Mouse (Mus musculus): Measurements from ENCODE around the gene Olfr412. TPM values are rescaled to one million over a fixed set of nuclear protein-coding genes. Genes with fewer than 3 reads are reported as not detected.

Gene Olfr412
- polyA plus RNA-seq, 1 experiment from 2014 or later = not detected

Other genes starting within 250 kb of the Olfr412 start
- gene Olfr401, start 248.4 kb upstream of the Olfr412 start, polyA plus RNA-seq (2016; fragmentation: Nextera tagmentation; extraction: Ambion mirVana) = not detected in 2 replicates
- gene Olfr402, start 208.5 kb upstream of the Olfr412 start, polyA plus RNA-seq (2016; fragmentation: Nextera tagmentation; extraction: Ambion mirVana) = not detected in 2 replicates
- not detected in 2 replicates for gene Olfr403, start 175.8 kb upstream of the Olfr412 start, polyA plus RNA-seq (2016; fragmentation: Nextera tagmentation; extraction: Ambion mirVana)
- gene Olfr43, start 150.7 kb upstream of the Olfr412 start, polyA plus RNA-seq (2016; fragmentation: Nextera tagmentation; extraction: Ambion mirVana) = not detected in 2 replicates
- gene Olfr406, start 102.3 kb upstream of the Olfr412 start, polyA plus RNA-seq (2016; fragmentation: Nextera tagmentation; extraction: Ambion mirVana) = not detected in 2 replicates
- not detected in 2 replicates for gene Olfr59, start 78.3 kb upstream of the Olfr412 start, polyA plus RNA-seq (2016; fragmentation: Nextera tagmentation; extraction: Ambion mirVana)
- not detected in 2 replicates for gene Olfr410, start 24.0 kb upstream of the Olfr412 start, polyA plus RNA-seq (2016; fragmentation: Nextera tagmentation; extraction: Ambion mirVana)
- not detected in 2 replicates for gene Olfr411, start 9.4 kb upstream of the Olfr412 start, polyA plus RNA-seq (2016; fragmentation: Nextera tagmentation; extraction: Ambion mirVana)
- gene Rap1gap2, start 248.8 kb downstream of the Olfr412 start, polyA plus RNA-seq (2016; fragmentation: Nextera tagmentation; extraction: Ambion mirVana) = 4.1 and 4.4 TPM in 2 replicates